Mouse (Mus musculus): Measurements from ENCODE around the gene Castor1.
"Not testable (repeated sequence)": the region's sequence is repeated elsewhere in the genome, so short reads cannot be mapped to it uniquely, and the experiment has no call there.

Gene Castor1

GRCm38 (mm10) chr11:4217914-4218629 is at the start of gene Castor1:
Gene Castor1, plus strand, starts transcription at chr11:4218225.
- peak; percentile 95 for DNase-seq

- no peak for DNase-seq
Observed at GRCm38 (mm10) chr11:4174586-4174985, 43.4 kb upstream of the Castor1 start.

GRCm38 (mm10) chr11:4177716-4178115 is 40.3 kb upstream of the Castor1 start:
- DNase-seq = no peak

GRCm38 (mm10) chr11:4182061-4182460 is 36.0 kb upstream of the Castor1 start:
- no peak for DNase-seq

GRCm38 (mm10) chr11:4183511-4183910 is 34.5 kb upstream of the Castor1 start:
- DNase-seq = no peak

GRCm38 (mm10) chr11:4184251-4184952 is 33.6 kb upstream of the Castor1 start:
- no peak for DNase-seq

GRCm38 (mm10) chr11:4185480-4185879 is 32.5 kb upstream of the Castor1 start:
- DNase-seq = not testable (repeated sequence)

GRCm38 (mm10) chr11:4186486-4187317 is 31.3 kb upstream of the Castor1 start, which contains the start of gene Tbc1d10a:
Gene Tbc1d10a, plus strand, starts transcription at chr11:4186789.
- peak; percentile 97 for DNase-seq

- no peak for DNase-seq
Observed at GRCm38 (mm10) chr11:4187318-4187700, 30.7 kb upstream of the Castor1 start.

GRCm38 (mm10) chr11:4189182-4189581 is 28.8 kb upstream of the Castor1 start:
- DNase-seq = no peak

GRCm38 (mm10) chr11:4190677-4191076 is 27.3 kb upstream of the Castor1 start:
- no peak for DNase-seq

- DNase-seq = no peak
Observed at GRCm38 (mm10) chr11:4192757-4193156, 25.3 kb upstream of the Castor1 start.

GRCm38 (mm10) chr11:4193420-4193819 is 24.6 kb upstream of the Castor1 start:
- DNase-seq = no peak

- DNase-seq = no peak
Observed at GRCm38 (mm10) chr11:4195597-4196031, 22.4 kb upstream of the Castor1 start.

- DNase-seq = peak; percentile 45
Observed at GRCm38 (mm10) chr11:4196636-4197035, 21.4 kb upstream of the Castor1 start.

GRCm38 (mm10) chr11:4197691-4198090 is 20.3 kb upstream of the Castor1 start:
- peak; percentile 36 for DNase-seq

GRCm38 (mm10) chr11:4201981-4202700 is 15.9 kb upstream of the Castor1 start:
- no peak for DNase-seq

GRCm38 (mm10) chr11:4202995-4203704 is 14.9 kb upstream of the Castor1 start:
- DNase-seq = no peak

GRCm38 (mm10) chr11:4203705-4204074 is 14.3 kb upstream of the Castor1 start:
- peak; percentile 78 for DNase-seq

GRCm38 (mm10) chr11:4205097-4205655 is 12.8 kb upstream of the Castor1 start:
- peak; percentile 52 for DNase-seq

GRCm38 (mm10) chr11:4205951-4206350 is 12.1 kb upstream of the Castor1 start:
- no peak for DNase-seq

GRCm38 (mm10) chr11:4206563-4206962 is 11.5 kb upstream of the Castor1 start:
- DNase-seq = no peak

Measured in lung, postnatal 14 days (tissue).